Mouse (Mus musculus) liver, adult 10 weeks (tissue): ENCODE measurements around the gene Psmc4. TPM values are rescaled to one million over a fixed set of nuclear protein-coding genes. Genes with fewer than 3 reads are reported as not detected.

Source experiments
- polyA plus RNA-seq: library from polyadenylated mRNA; stranded (reverse); fragments of 350-450 nt; fragmentation: Illumina TruSeq; extraction: RNeasy Lipid Tissue Mini Kit (QIAGEN cat#74804); gene quantifications from one replicate; pipeline ENCODE4 v1.2.3, GENCODE M21; 2014; ENCODE audit warnings: low read depth, low replicate concordance

Psmc4 gene
- polyA plus RNA-seq: 44.3 TPM

DNA sequence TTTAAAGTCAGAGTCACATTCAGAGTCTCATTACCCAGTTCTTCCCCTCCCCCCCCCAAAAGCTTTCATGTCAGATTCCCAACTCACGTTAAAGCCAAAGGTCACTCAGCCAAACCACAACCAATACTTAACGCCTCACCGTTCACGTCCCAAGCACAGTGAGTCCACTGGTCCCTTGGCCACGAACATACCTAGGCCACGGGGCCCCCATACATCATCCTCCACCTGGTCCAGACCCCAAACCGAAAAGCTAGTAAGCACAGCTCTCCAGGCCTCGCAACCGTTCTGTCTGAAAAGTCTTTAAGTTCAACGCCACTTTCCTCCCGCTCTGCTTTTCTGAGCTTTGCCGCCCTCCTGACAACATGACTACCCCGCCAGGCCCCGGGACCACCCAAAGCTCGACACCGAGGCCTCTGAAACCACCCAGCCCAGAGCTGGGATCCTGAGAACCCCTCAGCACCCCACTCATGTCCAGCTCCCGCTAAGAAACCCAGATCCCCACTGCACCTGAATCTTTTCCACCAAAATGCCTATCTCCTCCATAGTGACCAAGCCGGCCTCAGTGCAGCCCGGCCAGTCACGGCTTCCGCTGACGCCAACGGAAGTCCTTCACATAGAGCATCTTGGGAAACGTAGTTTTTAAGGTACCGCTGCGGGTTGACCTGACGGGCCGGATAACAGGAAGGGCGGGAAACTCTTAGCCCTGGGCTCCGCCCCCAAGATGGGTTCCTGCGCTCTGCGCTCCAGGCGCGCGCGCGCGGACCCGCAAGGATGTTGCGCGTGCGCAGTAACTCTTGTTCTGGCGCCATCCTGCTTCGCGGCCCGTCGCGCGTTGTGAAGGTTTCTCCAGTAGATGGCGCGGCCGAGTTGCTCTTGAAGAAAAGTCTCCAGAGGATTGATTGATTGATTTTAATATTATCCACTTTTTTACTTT lies at the start of gene Psmc4:
Gene Psmc4, minus strand, starts transcription at position 626 of the 934 bp plus-strand sequence.

GRCm38 (mm10) chr7:28070531-28071298 lies 20.8 kb upstream of the Psmc4 start, which contains the start of gene Fcgbp:
Gene Fcgbp (plus strand): TSS chr7:28071236.

DNA sequence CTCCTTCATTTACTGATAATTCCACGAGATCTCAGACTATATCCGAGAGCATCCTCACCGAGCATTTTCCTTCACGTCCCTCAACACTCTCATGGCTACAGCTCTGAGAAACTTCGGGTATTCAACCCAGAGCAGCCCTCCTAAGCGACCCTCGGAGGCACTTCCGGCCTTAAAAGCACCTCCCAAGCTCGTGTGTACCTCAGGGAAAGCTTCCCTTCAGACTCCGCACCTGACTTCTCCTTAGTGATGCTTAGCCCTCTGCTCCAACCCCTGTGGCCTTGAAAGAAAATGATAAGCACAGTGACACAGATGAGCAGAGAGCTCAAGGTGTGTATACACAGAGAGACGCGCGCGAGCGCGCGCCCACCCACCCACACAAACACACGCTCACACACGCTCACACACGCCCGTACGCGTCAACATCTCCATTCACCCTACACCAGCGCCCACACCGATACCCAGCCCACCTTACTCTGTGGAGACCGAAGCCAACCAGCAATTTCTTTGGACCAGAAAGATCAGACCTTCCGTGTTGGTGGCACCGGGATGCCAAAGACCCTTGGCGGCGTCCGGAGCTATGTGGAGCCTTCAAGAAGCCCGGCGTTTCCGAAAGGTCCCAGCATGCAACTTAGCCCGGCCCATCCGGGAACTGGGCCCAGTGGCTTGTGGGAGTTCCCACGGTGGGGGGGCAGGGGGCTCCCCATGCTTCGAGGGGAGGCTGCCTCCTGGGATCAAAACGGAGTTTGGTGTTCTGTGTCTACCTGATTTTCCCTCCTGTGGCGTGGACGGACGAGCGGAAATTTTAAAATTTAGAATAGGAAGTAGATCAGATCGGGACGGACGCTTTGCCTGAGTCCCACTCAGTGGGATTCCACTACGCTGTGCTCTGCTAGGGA lies 36.1 kb downstream of the Psmc4 start, which contains the start of gene Zfp850:
Gene Zfp850, minus strand, starts transcription at position 567 of the 896 bp plus-strand sequence.

Other genes starting within 250 kb of the Psmc4 start
- 4.6 TPM for gene Zfp626, start 242.9 kb downstream of the Psmc4 start, polyA plus RNA-seq
- gene Zfp59, start 211.5 kb downstream of the Psmc4 start, polyA plus RNA-seq: 4.3 TPM
- gene Zfp607a, start 192.6 kb downstream of the Psmc4 start, polyA plus RNA-seq: 2.3 TPM
- 4.2 TPM for gene Zfp974, start 120.6 kb downstream of the Psmc4 start, polyA plus RNA-seq
- gene Zfp780b, start 70.9 kb downstream of the Psmc4 start, polyA plus RNA-seq: 8.6 TPM
- 0.42 TPM for gene Zfp850, start 36.0 kb downstream of the Psmc4 start, polyA plus RNA-seq
- gene Fcgbp, start 21.1 kb upstream of the Psmc4 start, polyA plus RNA-seq: not detected
- gene 9530053A07Rik, start 79.4 kb upstream of the Psmc4 start, polyA plus RNA-seq: not detected
- gene Fbl, start 119.6 kb upstream of the Psmc4 start, polyA plus RNA-seq: 11.6 TPM
- 0.37 TPM for gene Dyrk1b, start 129.4 kb upstream of the Psmc4 start, polyA plus RNA-seq
- gene Eid2, start 217.8 kb upstream of the Psmc4 start, polyA plus RNA-seq: 0.37 TPM
- gene Eid2b, start 227.6 kb upstream of the Psmc4 start, polyA plus RNA-seq: 3.9 TPM
- not detected for gene Selenov, start 241.1 kb upstream of the Psmc4 start, polyA plus RNA-seq